Mouse (Mus musculus) thymus, adult 2 months (tissue): ENCODE data around the gene Tmem189.

ENCODE experiments used
- CTCF ChIP-seq: fragments of 200-500 bp; IDR thresholded peaks from 2 replicates; pipeline ENCODE4 v1.5.1; 2012; ENCODE audit warnings: mild to moderate bottlenecking, control low read depth, low read length, moderate library complexity, borderline replicate concordance; ENCODE audit not compliant: control insufficient read depth, poor library complexity, insufficient read depth; ENCODE audit errors: extremely low read depth
- POLR2A ChIP-seq: fragments of 200-500 bp; IDR thresholded peaks from 2 replicates; pipeline ENCODE4 v1.6.1; 2012; ENCODE audit warnings: mild to moderate bottlenecking, low read length, control low read depth, moderate library complexity; ENCODE audit not compliant: control insufficient read depth, poor library complexity, insufficient read depth; ENCODE audit errors: extremely low read depth

DNA sequence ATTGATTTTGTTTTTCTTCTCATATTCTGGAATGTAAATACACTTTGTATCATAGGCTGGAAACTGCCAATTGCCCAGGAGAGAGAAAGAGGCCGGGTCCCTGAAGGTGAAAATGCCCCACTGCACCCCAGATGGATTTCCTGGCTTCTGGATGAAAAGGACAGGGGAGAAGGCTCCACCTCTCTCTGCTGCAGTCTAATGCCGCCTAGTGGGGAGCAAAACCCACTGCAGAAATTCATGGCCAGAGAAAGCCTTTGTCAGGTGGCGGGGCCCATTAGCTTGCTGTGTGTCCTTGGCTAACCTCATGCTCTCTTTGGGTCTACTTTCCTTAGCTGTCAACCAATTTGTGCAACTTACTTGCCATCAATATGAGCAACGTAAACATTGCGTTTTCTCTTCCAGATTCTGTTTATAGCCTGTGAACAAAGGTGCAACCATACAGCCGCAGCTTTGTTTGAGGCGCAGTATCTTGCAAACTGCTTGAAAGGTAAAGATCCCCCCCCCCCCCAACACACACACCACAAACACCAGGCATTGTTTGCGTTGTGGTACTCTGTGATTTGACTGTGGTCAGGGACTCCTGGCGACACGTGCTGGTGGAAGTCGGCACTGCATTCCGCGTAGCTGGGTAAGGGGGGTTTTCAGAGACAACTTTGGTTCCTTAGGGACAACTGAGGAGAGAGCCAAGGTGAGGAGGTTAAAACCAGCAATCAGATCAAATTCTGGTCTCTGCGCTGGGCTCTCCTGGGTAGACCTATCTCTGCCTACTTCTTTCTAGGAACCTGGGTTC is 14.3 kb downstream of the Tmem189 start:
- TF ChIP-seq POLR2A (no peak), CTCF (peak; percentile 43; the same call in 1 of the 2 replicates)
